Mouse (Mus musculus) erythroblast, embryonic 14.5 days (primary cell): ENCODE data around the gene Bahcc1. TPM values are rescaled to one million over a fixed set of nuclear protein-coding genes. Genes with fewer than 3 reads are reported as not detected.

ENCODE experiments used
- H3K27me3 ChIP-seq: 2 replicates; pipeline ENCODE4 v1.6.1; 2012; ENCODE audit warnings: inconsistent platforms; ENCODE audit not compliant: control insufficient read depth
- H3K36me3 ChIP-seq: 2 replicates; pipeline ENCODE4 v1.6.1; 2012; ENCODE audit warnings: mild to moderate bottlenecking, inconsistent platforms; ENCODE audit not compliant: control insufficient read depth
- H3K4me1 ChIP-seq: 2 replicates; pipeline ENCODE4 v1.6.1; 2012; ENCODE audit warnings: inconsistent platforms; ENCODE audit not compliant: control insufficient read depth
- H3K4me3 ChIP-seq: replicated peaks from 2 replicates; pipeline ENCODE3; 2012; ENCODE audit warnings: moderate library complexity, mild to moderate bottlenecking, inconsistent platforms
- H3K9me3 ChIP-seq: 2 replicates; pipeline ENCODE4 v1.6.1; 2012; ENCODE audit warnings: low read length, inconsistent platforms, mixed read lengths; ENCODE audit not compliant: control insufficient read depth
- GATA1 ChIP-seq: IDR thresholded peaks from 2 replicates; pipeline ENCODE4 v1.6.1; 2012; ENCODE audit warnings: low read length, inconsistent platforms, mixed read lengths
- TAL1 ChIP-seq: IDR thresholded peaks from 3 replicates; pipeline ENCODE4 v1.6.1; 2012; ENCODE audit warnings: low read length, inconsistent platforms, mixed read lengths
- polyA plus RNA-seq: library from polyadenylated mRNA; stranded (reverse); fragments of >175 nt; gene quantifications from 2 replicates; pipeline ENCODE4 v1.2.3, GENCODE M21; 2012

Bahcc1 gene
- polyA plus RNA-seq, 1 experiment = 0.21 TPM

DNA sequence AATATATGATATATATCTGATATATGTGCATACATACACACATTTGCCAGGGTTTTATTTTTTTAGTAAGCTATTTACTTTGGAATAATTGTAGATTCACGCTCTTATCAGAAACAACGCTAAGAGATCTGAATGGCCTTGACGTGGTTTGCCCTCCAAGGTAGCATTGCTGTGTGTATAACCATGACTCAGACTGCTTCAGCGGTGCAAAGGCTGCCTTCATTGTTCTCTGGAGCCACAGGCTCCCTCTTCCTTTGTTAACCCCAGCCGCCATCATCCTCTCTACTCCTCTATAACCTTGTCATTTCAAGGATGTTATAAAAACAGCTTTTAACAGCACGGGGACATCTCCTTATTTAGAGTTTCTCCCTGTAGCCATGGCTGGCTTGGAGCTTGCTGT is 32.1 kb upstream of the Bahcc1 start:
- Histone ChIP-seq H3K4me1 (no peaks in the 10 kb centered on the region), H3K4me3 (no peak overlapping the region), H3K36me3 (no peaks in the 10 kb centered on the region), H3K27me3 (peaks cover 22% of the 10 kb centered on the region), H3K9me3 (no peaks in the 10 kb centered on the region)
- no peak for TF ChIP-seq GATA1
- no peak for TF ChIP-seq TAL1

- no peak overlapping the region for H3K4me3 ChIP-seq
Observed at GRCm38 (mm10) chr11:120204200-120204599, 28.5 kb upstream of the Bahcc1 start.

DNA sequence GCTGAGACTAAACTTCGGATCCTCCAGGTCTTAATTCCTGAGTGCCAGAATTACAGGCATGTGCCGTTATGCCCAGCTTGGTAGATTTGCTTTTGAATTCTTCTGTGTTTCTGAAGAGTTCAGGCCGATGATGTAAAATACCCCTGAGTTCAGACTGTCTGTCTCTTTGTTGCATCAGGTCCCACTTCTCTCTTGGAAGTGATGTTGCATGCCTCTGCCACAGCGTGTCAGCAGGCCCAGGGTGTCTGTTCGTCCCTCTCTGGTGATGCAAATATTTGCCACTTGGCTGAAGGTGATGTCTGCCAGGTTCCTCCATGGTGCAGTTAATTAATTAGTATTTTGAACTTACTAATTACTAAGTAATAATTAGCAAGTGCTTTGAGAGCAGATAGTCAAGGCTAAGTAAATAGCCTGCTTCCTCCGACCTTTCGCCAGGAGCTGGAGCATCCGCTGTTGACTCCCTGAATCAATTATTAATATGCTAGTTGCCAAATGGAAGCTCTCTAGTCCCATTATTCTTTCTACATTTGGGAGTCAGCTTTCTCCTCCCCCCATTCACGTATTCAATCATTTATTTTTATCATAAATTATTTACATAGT is 26.6 kb upstream of the Bahcc1 start:
- TF ChIP-seq TAL1 (no peak), GATA1 (no peak)
- peaks cover 4% of the 10 kb centered on the region; the same call in 1 of the 2 replicates for H3K27me3 ChIP-seq
- H3K36me3 ChIP-seq = no peaks in the 10 kb centered on the region

More at GRCm38 (mm10) chr11:120204200-120204599, 28.5 kb upstream of the Bahcc1 start:
- Histone ChIP-seq H3K36me3 (no peaks in the 10 kb centered on the region), H3K27me3 (peaks cover 19% of the 10 kb centered on the region), H3K4me1 (no peaks in the 10 kb centered on the region), H3K9me3 (peaks cover 2% of the 10 kb centered on the region; the same call in 1 of the 2 replicates)
- TF ChIP-seq TAL1 (no peak), GATA1 (no peak)

DNA sequence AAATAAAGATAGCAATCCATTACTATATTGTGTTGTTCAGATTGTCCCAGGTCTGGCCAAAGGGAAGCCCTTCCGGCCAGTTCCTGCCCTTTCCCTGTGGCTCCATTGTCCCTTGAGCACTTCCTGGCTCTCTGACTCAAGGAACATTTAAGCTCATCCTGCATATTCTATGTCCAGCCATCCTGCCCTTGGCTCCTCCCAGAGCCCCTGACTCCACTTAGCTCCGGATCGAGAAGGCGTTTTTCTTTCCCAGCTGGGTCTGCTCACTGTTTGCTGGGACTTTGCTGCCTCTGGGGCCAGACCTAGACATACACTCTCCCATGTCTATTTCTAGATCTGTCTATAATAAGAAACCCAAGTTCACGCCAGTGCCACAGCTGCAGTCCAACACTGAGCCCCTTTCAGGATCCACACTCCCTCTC is 26.1 kb upstream of the Bahcc1 start:
- peaks cover 2% of the 10 kb centered on the region; the same call in 1 of the 2 replicates for H3K27me3 ChIP-seq
- H3K36me3 ChIP-seq = no peaks in the 10 kb centered on the region
- H3K4me1 ChIP-seq = no peaks in the 10 kb centered on the region
- H3K4me3 ChIP-seq = no peak overlapping the region
- TF ChIP-seq TAL1 (no peak), GATA1 (no peak)
- peaks cover 2% of the 10 kb centered on the region; the same call in 1 of the 2 replicates for H3K9me3 ChIP-seq

More for the DNA sequence above, 26.6 kb upstream of the Bahcc1 start:
- H3K9me3 ChIP-seq = peaks cover 2% of the 10 kb centered on the region; the same call in 1 of the 2 replicates
- H3K4me3 ChIP-seq = no peak overlapping the region
- no peaks in the 10 kb centered on the region for H3K4me1 ChIP-seq

DNA sequence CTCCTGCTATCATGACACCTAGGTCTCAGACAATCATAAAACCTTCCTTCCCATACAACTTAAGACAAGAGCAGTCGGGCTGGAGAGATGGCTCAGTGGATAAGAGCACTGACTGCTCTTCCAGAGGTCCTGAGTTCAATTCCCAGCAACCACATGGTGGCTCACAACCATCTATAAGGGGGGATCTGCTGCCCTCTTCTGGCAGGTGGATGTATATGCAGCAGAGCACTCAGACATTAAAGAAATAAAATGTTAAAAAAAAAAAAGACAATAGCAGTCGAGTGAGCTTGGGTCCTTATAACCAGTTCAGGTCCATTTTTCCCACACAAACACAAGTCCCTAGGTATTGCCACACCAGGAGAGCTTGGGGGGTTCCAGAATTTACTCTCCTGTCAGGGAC is 23.9 kb upstream of the Bahcc1 start:
- Histone ChIP-seq H3K4me1 (no peaks in the 10 kb centered on the region), H3K9me3 (peaks cover 2% of the 10 kb centered on the region; the same call in 1 of the 2 replicates), H3K4me3 (no peak overlapping the region), H3K27me3 (no peaks in the 10 kb centered on the region), H3K36me3 (no peaks in the 10 kb centered on the region)
- TF ChIP-seq GATA1 = no peak
- TF ChIP-seq TAL1 = no peak

GRCm38 (mm10) chr11:120209462-120209861 is 23.3 kb upstream of the Bahcc1 start:
- no peaks in the 10 kb centered on the region for H3K36me3 ChIP-seq
- no peak for TF ChIP-seq TAL1
- TF ChIP-seq GATA1 = no peak
- H3K27me3 ChIP-seq = no peaks in the 10 kb centered on the region
- H3K9me3 ChIP-seq = peaks cover 2% of the 10 kb centered on the region; the same call in 1 of the 2 replicates
- no peak overlapping the region for H3K4me3 ChIP-seq
- no peaks in the 10 kb centered on the region for H3K4me1 ChIP-seq

DNA sequence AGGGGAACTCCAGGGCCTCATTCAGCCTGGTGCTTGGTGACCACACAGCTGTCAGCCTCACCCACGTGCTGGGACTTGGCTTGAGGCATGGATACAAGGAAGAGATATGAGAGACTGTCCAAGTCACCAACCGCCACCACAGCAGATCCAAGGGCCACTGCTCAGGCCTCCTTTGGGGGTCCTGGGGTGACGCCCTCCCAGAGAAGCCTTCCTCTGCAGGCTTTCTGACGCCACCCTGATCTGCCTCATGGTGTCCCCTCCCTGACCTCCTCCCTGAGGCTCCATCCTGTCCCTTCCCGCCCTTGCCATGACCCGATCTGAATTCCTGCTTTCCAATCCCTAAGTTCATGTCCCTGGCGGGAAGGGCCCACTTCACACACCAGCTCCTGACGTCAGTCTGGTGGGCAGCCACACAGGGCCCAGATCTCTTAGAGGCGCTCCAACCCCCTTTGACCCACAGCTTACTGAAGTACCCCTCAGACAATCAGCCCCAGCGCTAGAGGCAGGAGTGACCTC is 17.0 kb upstream of the Bahcc1 start:
- Histone ChIP-seq H3K4me1 (peaks cover 1% of the 10 kb centered on the region), H3K27me3 (peaks cover 36% of the 10 kb centered on the region), H3K36me3 (no peaks in the 10 kb centered on the region), H3K4me3 (no peak overlapping the region), H3K9me3 (no peaks in the 10 kb centered on the region)
- TF ChIP-seq TAL1 (no peak), GATA1 (no peak)

- no peak overlapping the region for H3K4me3 ChIP-seq
- H3K36me3 ChIP-seq = no peaks in the 10 kb centered on the region
- peaks cover 44% of the 10 kb centered on the region for H3K27me3 ChIP-seq
- no peaks in the 10 kb centered on the region for H3K9me3 ChIP-seq
- TF ChIP-seq TAL1 (no peak), GATA1 (no peak)
- H3K4me1 ChIP-seq = peaks cover 1% of the 10 kb centered on the region
Observed at GRCm38 (mm10) chr11:120216540-120217324, 16.0 kb upstream of the Bahcc1 start.
